ENCODE assay signal across 22 mouse cellular contexts in genomic region chr3:79443850-79444249, GRCm38 (mm10).
DNase-seq lines count a peak whose midpoint lies in the region; TF ChIP-seq lines count a peak whose summit lies in the region.
"Had no signal": no experiment of that assay in that cellular context is flagged by ENCODE, and none has a peak within 500 bp of the region (broad histone marks: within the 10 kb centered on the region; RNA-seq: fewer than 3 reads in every experiment).

No protein-coding gene starts in this region.

- no peaks in the 10 kb centered on the region for H3K27me3 ChIP-seq in heart, adult 2 months (ENCODE audit: control insufficient read depth, insufficient read depth, low read length)
- H3K27me3 ChIP-seq: embryonic facial prominence, embryonic 15.5 days; kidney, embryonic 15.5 days; limb, embryonic 13.5 days; liver, embryonic 15.5 days; neural tube, embryonic 13.5 days had no signal

- H3K27ac ChIP-seq in heart, adult 2 months = no peak overlapping the region
- H3K27ac ChIP-seq: embryonic facial prominence, embryonic 15.5 days; heart, embryonic 10.5 days; kidney, embryonic 15.5 days; limb, embryonic 13.5 days; liver, embryonic 15.5 days; midbrain, embryonic 10.5 days; neural tube, embryonic 13.5 days had no signal

- 70% methylated on average over 4 of the region's 4 CpGs for WGBS in heart, adult 2 months

- no peak for TF ChIP-seq POLR2A in heart, adult 2 months (IDR thresholded peaks at IDR 0.05; ENCODE audit: insufficient read depth, low read depth, low read length)

- no peak overlapping the region for H3K4me3 ChIP-seq in heart, adult 2 months
- H3K4me3 ChIP-seq: embryonic facial prominence, embryonic 15.5 days; heart, embryonic 10.5 days; kidney, embryonic 15.5 days; limb, embryonic 13.5 days; liver, embryonic 15.5 days; midbrain, embryonic 10.5 days; myocyte; neural tube, embryonic 13.5 days had no signal

- no peak for TF ChIP-seq EP300 in heart, adult 2 months (IDR thresholded peaks at IDR 0.05; ENCODE audit: insufficient read depth, low read depth, low read length)

- no peak for DNase-seq in heart, adult 2 months
- DNase-seq in heart, postnatal 36 days = no peak
- peak; percentile 22 for DNase-seq in testis, postnatal 10 days (ENCODE audit: low spot score)
- DNase-seq in testis, postnatal 14 days (ENCODE audit: low spot score) = no peak
- peak; percentile 71 for DNase-seq in R1 (ENCODE audit: low read depth, low spot score)
- no peak for DNase-seq in cerebellum, adult 9-10 months
- no peak for DNase-seq in urinary bladder, postnatal 36 days (ENCODE audit: low spot score in 2 of 2)
- DNase-seq: adrenal gland, postnatal 14 days; cerebellum, adult 8-10 months; kidney, adult 11 months; retina, postnatal 1 day; right cerebral cortex, postnatal 25 days; spleen, adult 18-20 months; thymus, postnatal 25 days had no signal

- no peak overlapping the region for H3K9ac ChIP-seq in heart, adult 2 months (ENCODE audit: low read depth, low read length)
- H3K9ac ChIP-seq: embryonic facial prominence, embryonic 15.5 days; kidney, embryonic 15.5 days; limb, embryonic 13.5 days; liver, embryonic 15.5 days; neural tube, embryonic 13.5 days had no signal

- H3K79me2 ChIP-seq in heart, adult 2 months (replicated peaks; ENCODE audit: control insufficient read depth, insufficient read depth, low read length) = no peaks in the 10 kb centered on the region

- no peaks in the 10 kb centered on the region for H3K36me3 ChIP-seq in heart, adult 2 months (ENCODE audit: control insufficient read depth, insufficient read depth, low read length)
- H3K36me3 ChIP-seq: embryonic facial prominence, embryonic 15.5 days; heart, embryonic 10.5 days; kidney, embryonic 15.5 days; limb, embryonic 13.5 days; liver, embryonic 15.5 days; midbrain, embryonic 10.5 days; neural tube, embryonic 13.5 days had no signal

- H3K4me1 ChIP-seq in heart, adult 2 months (ENCODE audit: control insufficient read depth, insufficient read depth, low read length) = no peaks in the 10 kb centered on the region
- H3K4me1 ChIP-seq: heart, embryonic 10.5 days; kidney, embryonic 15.5 days; liver, embryonic 15.5 days had no signal

- TF ChIP-seq CTCF in heart, adult 2 months (IDR thresholded peaks at IDR 0.05) = 0 out of 2 replicates have a peak, but pooled peaks have one; percentile 6

- intact Hi-C loops in heart, adult 2 months (cut with DNase I) = no loop called here
- intact Hi-C loops in heart, postnatal 36 days (cut with DNase I) = loop anchor here (5.0 kb wide), 1 partner anchor 242 kb away; no protein-coding TSS in a partner anchor

Comparison
In these comparisons a context has a peak if more than half of its experiments do, and no peak if none do; other contexts are left out.
1. DNase-seq: peak in testis, postnatal 10 days (single experiment) and R1 (single experiment); none in heart, adult 2 months (0 of 2), heart, postnatal 36 days (0 of 2), testis, postnatal 14 days (single experiment), cerebellum, adult 9-10 months (single experiment) and urinary bladder, postnatal 36 days (0 of 2).